Mouse (Mus musculus): ENCODE data around the gene Fscn2. TPM values are rescaled to one million over a fixed set of nuclear protein-coding genes. Genes with fewer than 3 reads are reported as not detected.

The Fscn2 gene
- polyA plus RNA-seq (2016; fragmentation: Nextera tagmentation; extraction: Ambion mirVana) = 1.1 and 1.6 TPM in 2 replicates

DNA sequence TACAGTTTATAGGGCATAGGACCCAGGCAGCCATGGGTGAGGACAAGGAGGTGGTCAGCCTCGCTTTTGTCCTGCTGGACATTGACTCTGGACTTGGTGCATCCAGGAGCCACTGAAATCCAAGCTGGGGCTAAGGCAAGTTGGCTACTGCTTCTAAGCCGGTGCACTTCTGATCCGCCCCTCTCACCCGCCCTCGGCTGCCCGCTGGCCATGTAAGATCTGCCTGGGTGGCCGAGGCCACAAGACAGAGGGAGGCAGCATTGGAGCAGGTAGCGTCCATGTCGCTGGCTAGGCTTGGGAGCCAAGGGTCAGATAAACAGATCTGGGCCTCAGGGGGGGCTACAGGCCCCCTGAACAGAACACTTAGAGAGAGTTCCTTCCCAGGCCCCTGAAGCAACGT, at the start of gene Fscn2:
Gene Fscn2 (plus strand): TSS at position 240 of the 400 bp plus-strand sequence.
- no peak for ATAC-seq (ENCODE audit: low FRiP score, low read depth)
- no peak within 1 kb of the TSS for H3K4me3 ChIP-seq
- H3K27ac ChIP-seq = no peak within 1 kb of the TSS
- H3K4me2 ChIP-seq (replicated peaks) = no peak within 1 kb of the TSS
- H3K4me1 ChIP-seq = peaks cover 28% of the 10 kb centered on the region
- WGBS = 76% methylated on average over 10 of the region's 10 CpGs
- no peaks in the 10 kb centered on the region for H3K27me3 ChIP-seq (replicated peaks)
- H3K9me3 ChIP-seq = no peaks in the 10 kb centered on the region
- no peak within 1 kb of the TSS for H3K9ac ChIP-seq
- no peaks in the 10 kb centered on the region for H3K36me3 ChIP-seq

DNA sequence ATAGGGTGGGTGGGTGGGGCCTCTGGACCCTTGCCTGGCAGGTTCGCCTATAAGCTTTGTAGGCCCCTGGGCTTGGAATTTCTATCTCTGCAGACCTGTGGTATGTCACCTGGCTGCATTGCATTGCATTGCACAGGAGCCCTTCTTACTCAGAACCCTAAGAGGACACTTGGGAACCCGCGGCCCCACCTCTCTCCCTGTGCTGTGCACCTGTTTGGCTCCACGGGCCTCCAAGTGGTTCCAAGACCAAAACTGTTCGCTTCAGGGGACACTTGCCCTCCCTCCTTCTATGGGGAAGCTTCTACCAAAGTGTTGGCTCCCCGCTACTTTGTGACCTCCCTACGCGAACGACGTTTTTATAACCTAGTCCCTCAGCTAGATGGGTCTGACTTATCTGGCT, 49.8 kb upstream of the Fscn2 start:
- Histone ChIP-seq H3K27me3 (replicated peaks) (peaks cover 13% of the 10 kb centered on the region), H3K9ac (peak overlapping the region; percentile 61), H3K4me3 (peak overlapping the region; percentile 28; the same call in 1 of the 2 replicates), H3K4me2 (replicated peaks) (peak overlapping the region; percentile 73), H3K9me3 (no peaks in the 10 kb centered on the region), H3K27ac (peak overlapping the region; percentile 78), H3K36me3 (no peaks in the 10 kb centered on the region), H3K4me1 (peaks cover 39% of the 10 kb centered on the region)
- no peak for ATAC-seq (ENCODE audit: low FRiP score, low read depth)
- WGBS = 32% methylated on average over 10 of the region's 10 CpGs

DNA sequence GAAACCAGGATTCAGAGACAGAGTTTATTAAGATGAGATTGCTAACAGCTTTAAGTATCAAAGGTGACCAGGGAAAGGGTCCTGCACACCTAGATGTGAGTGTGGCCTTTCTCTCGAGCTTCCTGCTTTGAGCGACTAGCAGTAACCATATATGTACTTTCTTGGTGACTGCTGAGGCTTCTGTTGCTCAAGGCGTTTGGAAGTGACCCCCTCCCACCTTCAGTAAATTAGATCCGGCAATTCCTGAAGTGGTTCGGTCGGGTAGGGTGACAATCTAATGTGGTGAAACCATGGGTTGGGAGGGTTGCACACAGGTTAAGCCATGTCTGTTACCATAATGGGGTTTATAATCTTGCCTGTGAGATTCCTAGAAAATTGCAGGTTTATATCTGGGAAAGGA, 49.3 kb upstream of the Fscn2 start:
- no peak overlapping the region for H3K27ac ChIP-seq

DNA sequence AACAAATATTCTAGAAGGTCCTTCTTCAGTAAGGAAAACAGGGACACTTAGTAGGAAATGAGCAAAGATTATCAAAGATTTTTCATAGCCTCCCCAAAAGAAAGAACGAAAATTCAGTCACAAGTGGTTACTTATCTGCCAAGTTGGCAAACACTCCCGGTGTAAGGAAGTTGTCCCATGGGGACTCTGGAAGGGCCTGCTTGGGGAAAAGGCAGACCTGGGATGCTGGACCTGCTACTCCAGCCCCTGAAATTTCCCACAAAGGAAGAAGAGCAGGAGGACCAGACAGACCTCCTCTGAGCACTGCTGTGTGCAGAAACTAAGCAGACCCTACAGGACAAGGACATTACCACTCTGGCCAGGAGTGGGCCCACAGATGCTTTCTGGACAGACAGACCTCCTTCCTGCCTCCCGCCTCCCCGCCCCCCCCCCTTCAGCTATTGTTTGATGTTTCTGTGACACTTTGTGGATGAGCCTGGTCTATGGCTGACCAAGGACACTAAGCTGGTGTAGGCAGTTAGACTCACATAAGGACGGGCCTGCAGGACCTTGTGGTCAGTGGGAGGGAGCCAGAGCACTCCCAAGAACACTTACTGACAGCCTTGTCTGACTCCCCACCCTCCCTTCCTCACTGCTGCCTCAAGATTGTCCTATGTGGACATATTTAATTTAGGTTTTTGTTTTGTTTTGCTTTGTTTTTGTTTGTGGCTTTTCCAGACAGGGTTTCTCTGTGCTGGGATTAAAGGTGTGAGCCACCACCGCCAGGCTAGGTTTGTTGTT, 47.2 kb upstream of the Fscn2 start:
- Histone ChIP-seq H3K27me3 (replicated peaks) (peaks cover 1% of the 10 kb centered on the region; the same call in 1 of the 2 replicates), H3K27ac (no peak overlapping the region), H3K4me2 (replicated peaks) (no peak overlapping the region; the same call in 1 of the 2 replicates), H3K4me1 (peaks cover 40% of the 10 kb centered on the region), H3K9ac (no peak overlapping the region), H3K9me3 (no peaks in the 10 kb centered on the region), H3K36me3 (no peaks in the 10 kb centered on the region), H3K4me3 (no peak overlapping the region)
- no peak for ATAC-seq (ENCODE audit: low FRiP score, low read depth)
- 56% methylated on average over 6 of the region's 6 CpGs for WGBS

More for the DNA sequence above, 49.3 kb upstream of the Fscn2 start:
- H3K27me3 ChIP-seq (replicated peaks) = peaks cover 8% of the 10 kb centered on the region
- no peaks in the 10 kb centered on the region for H3K9me3 ChIP-seq
- WGBS = 67% methylated on average over 6 of the region's 6 CpGs
- H3K9ac ChIP-seq = no peak overlapping the region
- H3K4me1 ChIP-seq = peaks cover 39% of the 10 kb centered on the region
- no peak overlapping the region for H3K4me2 ChIP-seq (replicated peaks)
- H3K36me3 ChIP-seq = no peaks in the 10 kb centered on the region
- ATAC-seq (ENCODE audit: low FRiP score, low read depth) = no peak
- H3K4me3 ChIP-seq = no peak overlapping the region

DNA sequence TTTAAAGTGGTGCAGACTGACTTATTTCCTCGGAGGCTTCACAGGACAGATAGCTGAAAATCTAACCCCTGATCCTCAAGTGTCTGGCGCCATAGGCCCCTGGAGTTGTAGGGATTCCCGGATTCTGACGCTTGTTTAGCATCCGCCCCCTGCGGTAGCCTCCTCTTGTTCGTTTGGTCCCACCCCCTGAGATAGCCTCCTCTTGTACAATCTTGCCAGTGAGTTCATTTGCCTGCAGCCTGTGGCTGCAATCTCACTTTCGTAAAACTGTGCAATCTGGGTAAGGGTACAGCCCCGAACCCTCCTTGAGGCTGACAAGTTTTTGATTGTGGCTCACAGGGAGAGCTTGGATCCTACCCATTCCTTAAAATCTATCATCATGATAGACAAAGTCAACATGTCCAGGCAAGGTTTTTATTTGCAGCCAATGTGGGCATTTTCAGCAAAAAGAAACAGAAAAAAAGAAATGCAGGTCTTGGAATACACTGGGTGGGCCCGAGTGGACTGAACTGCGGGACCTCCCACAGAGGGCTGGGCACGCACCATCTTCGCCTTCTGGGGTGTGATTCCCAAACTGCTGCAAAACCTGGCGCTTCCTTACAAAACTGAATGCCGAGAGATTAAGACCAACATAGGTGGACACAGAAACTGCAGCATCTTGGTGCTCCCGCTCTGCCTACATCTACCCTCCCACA, 46.5 kb upstream of the Fscn2 start:
- Histone ChIP-seq H3K4me1 (peaks cover 40% of the 10 kb centered on the region), H3K36me3 (no peaks in the 10 kb centered on the region), H3K27ac (peak overlapping the region; percentile 97), H3K9me3 (no peaks in the 10 kb centered on the region), H3K9ac (peak overlapping the region; percentile 42; the same call in 1 of the 2 replicates), H3K4me3 (no peak overlapping the region), H3K27me3 (replicated peaks) (no peaks in the 10 kb centered on the region), H3K4me2 (replicated peaks) (peak overlapping the region; percentile 92)
- ATAC-seq (ENCODE audit: low FRiP score, low read depth) = no peak
- 42% methylated on average over 16 of the region's 16 CpGs for WGBS

DNA sequence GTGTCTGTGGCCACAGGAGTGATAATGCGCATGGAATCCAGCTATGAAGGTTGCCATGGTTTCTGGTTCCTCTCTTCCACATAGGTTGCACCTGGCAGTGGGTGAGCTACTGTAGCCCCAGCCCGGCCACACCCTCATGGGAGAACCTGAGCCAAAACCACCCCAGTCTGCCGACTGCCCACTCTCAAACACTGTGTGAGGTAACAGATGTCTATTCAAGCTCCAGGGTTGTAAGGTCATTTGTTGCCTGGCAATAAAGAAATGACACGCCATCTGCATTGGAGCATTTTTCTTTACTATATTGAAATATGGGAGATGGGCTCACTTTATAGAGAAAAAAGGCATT, 45.9 kb upstream of the Fscn2 start:
- peaks cover 39% of the 10 kb centered on the region for H3K4me1 ChIP-seq
- no peak for ATAC-seq (ENCODE audit: low FRiP score, low read depth)
- H3K36me3 ChIP-seq = no peaks in the 10 kb centered on the region
- H3K27ac ChIP-seq = peak overlapping the region; percentile 97
- no peak overlapping the region for H3K4me3 ChIP-seq
- H3K9me3 ChIP-seq = no peaks in the 10 kb centered on the region
- WGBS = 20% methylated on average over 4 of the region's 4 CpGs
- no peaks in the 10 kb centered on the region for H3K27me3 ChIP-seq (replicated peaks)
- H3K4me2 ChIP-seq (replicated peaks) = peak overlapping the region; percentile 92
- H3K9ac ChIP-seq = peak overlapping the region; percentile 42; the same call in 1 of the 2 replicates

DNA sequence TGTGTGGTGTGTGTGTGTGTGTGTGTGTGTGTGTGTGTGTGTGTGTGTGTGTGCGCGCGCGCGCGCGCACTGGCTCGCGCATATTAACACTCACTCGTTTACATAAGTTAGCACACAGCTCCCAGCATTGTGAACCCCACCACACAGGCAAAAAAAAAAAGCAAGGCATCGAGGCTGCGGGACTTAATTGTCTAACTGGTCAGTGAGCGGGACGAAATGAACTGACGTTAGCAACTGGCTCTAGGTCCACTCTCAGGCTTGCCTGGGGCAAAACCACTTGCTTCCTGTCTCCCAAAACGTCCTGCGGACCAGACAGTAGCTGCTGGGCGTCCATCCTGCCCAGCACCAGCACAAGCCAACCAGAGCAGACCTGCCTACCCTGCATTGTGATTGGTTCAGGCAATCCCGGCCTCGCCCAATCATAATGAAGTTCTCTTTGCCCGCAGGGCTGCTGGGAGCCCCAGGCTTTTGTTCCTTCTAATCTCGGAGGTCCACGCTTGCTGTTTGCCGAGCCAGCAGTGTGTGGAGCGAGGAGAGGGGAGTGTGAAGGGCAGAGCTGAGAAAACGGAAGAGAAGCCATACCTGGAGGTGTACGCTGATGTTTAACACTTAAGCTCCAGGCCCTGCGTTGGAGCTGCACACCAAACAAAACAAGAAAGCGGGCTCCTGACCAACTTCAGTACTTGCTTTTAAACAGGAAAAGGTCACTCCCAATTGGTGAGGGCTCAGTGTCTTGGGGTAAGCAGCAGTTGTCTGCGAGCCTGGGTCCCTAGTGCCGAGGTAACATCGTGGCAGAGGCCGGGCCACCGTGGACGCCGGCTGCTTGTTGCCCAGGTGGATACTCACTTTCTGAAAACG, 45.3 kb upstream of the Fscn2 start:
- H3K36me3 ChIP-seq = no peaks in the 10 kb centered on the region
- H3K4me1 ChIP-seq = peaks cover 35% of the 10 kb centered on the region
- H3K4me2 ChIP-seq (replicated peaks) = peak overlapping the region; percentile 92
- 9% methylated on average over 37 of the region's 37 CpGs for WGBS
- peak overlapping the region; percentile 97 for H3K27ac ChIP-seq
- H3K9ac ChIP-seq = peak overlapping the region; percentile 82
- ATAC-seq (ENCODE audit: low FRiP score, low read depth) = peak; percentile 94
- H3K27me3 ChIP-seq (replicated peaks) = no peaks in the 10 kb centered on the region
- no peaks in the 10 kb centered on the region for H3K9me3 ChIP-seq
- H3K4me3 ChIP-seq = peak overlapping the region; percentile 47

DNA sequence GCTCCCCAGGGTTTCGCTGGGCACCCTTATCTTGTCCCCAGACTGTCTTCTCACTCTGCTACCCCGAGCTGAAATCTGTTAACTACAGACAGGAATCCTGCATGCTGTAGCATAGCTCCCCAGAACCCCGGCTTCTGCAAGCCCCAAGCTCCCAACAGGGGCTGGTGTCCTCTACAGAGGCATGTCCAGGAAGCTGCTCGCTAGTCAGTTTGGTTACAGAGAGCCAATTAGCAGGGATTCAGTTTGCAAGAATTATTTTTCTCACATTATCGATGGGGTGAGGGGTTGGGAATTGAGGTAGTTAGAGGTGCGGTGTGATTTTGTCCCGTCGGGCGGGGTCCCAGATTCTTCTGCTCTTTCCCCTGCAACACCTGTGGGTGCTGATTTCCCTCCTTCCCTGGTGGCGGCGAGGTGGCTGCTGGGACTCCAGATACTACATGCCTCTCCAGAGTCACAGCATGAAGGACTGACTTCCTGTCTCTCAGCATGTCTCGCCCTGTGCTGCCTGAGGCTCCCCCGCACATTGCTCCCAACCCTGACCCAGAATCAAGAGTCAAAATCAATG, 44.6 kb upstream of the Fscn2 start:
- Histone ChIP-seq H3K4me1 (peaks cover 28% of the 10 kb centered on the region), H3K9me3 (no peaks in the 10 kb centered on the region), H3K27ac (peak overlapping the region; percentile 97), H3K36me3 (no peaks in the 10 kb centered on the region), H3K4me3 (peak overlapping the region; percentile 47), H3K9ac (peak overlapping the region; percentile 82), H3K27me3 (replicated peaks) (no peaks in the 10 kb centered on the region), H3K4me2 (replicated peaks) (peak overlapping the region; percentile 92)
- peak; percentile 11; the same call in 1 of the 2 replicates for ATAC-seq (ENCODE audit: low FRiP score, low read depth)
- 19% methylated on average over 13 of the region's 13 CpGs for WGBS

DNA sequence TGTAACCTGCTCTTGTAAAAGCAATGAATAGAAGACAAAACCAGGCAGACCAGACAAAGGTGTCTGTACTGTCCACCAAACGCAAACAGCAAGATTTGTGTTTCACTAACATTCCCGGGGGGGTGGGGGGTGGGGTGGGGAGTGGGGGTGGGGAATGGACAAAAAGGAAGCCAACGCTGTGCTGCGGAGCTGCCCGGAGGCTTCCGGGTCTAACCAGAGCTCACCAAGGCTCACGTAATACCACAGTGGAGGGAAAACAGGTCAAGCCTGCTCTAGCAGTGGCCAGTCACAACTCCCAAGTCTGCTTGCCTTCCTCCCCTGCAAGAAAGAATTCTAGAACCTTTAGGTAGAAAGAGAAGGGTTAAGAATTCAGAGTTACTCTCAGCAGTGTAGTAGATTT, 43.9 kb upstream of the Fscn2 start:
- 22% methylated on average over 7 of the region's 7 CpGs for WGBS
- H3K9me3 ChIP-seq = no peaks in the 10 kb centered on the region
- no peak overlapping the region for H3K27ac ChIP-seq
- no peak for ATAC-seq (ENCODE audit: low FRiP score, low read depth)
- 0 out of 2 replicates have a peak overlapping the region, but pooled peaks have one; percentile 82 for H3K9ac ChIP-seq
- H3K4me2 ChIP-seq (replicated peaks) = peak overlapping the region; percentile 92
- H3K36me3 ChIP-seq = no peaks in the 10 kb centered on the region
- no peak overlapping the region for H3K4me3 ChIP-seq
- H3K4me1 ChIP-seq = peaks cover 28% of the 10 kb centered on the region
- no peaks in the 10 kb centered on the region for H3K27me3 ChIP-seq (replicated peaks)

DNA sequence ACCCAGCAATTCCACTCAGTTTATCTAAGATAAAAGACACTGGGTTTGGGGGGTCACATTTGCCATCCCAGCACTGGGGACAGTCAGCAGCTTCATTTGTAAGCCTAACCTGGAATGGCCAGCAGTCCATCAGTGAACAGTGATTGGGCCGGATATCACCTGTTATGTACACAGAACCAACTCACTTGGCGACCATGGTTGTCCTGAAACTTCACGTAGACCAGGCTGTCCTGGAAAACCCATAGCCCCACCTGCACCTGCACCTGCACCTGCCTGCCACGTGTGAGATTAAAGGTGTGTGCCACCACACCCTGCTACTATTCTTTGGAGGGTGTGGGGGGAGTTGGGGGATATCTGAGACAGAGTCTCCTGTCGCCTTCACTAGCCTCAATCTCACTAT, 42.0 kb upstream of the Fscn2 start:
- Histone ChIP-seq H3K4me1 (peaks cover 25% of the 10 kb centered on the region), H3K36me3 (no peaks in the 10 kb centered on the region), H3K27me3 (replicated peaks) (no peaks in the 10 kb centered on the region), H3K27ac (no peak overlapping the region), H3K4me3 (no peak overlapping the region), H3K4me2 (replicated peaks) (no peak overlapping the region), H3K9me3 (no peaks in the 10 kb centered on the region), H3K9ac (no peak overlapping the region)
- WGBS = 89% methylated on average over 5 of the region's 5 CpGs
- ATAC-seq (ENCODE audit: low FRiP score, low read depth) = no peak

DNA sequence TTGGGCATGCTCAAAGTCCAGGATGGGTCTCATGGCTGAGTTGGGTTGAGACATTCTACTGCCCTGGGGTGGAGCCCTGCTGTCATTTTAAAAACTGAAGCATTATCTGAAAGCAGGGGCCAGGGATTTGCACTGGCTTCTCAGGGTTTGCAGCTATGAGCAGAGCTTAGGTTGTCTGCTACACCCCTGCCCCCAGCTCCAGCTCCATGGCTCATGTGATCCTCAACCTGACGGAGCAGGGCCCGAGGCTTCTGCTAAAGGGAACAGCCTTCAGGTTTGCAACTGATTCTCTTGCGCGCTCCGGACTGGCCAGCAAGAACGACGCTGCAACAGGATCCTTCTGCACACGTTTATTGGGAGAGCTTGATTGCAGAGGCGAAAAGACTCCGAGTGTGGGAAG, 41.2 kb upstream of the Fscn2 start:
- 94% methylated on average over 10 of the region's 10 CpGs for WGBS
- ATAC-seq (ENCODE audit: low FRiP score, low read depth) = no peak

More for the DNA sequence above, 41.2 kb upstream of the Fscn2 start:
- Histone ChIP-seq H3K4me1 (peaks cover 17% of the 10 kb centered on the region), H3K27me3 (replicated peaks) (no peaks in the 10 kb centered on the region), H3K4me2 (replicated peaks) (no peak overlapping the region), H3K9me3 (no peaks in the 10 kb centered on the region), H3K9ac (no peak overlapping the region), H3K36me3 (no peaks in the 10 kb centered on the region), H3K4me3 (no peak overlapping the region), H3K27ac (no peak overlapping the region)
